Mouse (Mus musculus): ENCODE measurements at regions not wholly inside any gene's neighbourhood (a gene's known extent, or its start where the extent isn't known, plus 50 kb on each side); places are given as distances from the start of the nearest gene placed in this dataset.
"Not testable (repeated sequence)": the region's sequence is repeated elsewhere in the genome, so short reads cannot be mapped to it uniquely, and the experiment has no call there.

DNA sequence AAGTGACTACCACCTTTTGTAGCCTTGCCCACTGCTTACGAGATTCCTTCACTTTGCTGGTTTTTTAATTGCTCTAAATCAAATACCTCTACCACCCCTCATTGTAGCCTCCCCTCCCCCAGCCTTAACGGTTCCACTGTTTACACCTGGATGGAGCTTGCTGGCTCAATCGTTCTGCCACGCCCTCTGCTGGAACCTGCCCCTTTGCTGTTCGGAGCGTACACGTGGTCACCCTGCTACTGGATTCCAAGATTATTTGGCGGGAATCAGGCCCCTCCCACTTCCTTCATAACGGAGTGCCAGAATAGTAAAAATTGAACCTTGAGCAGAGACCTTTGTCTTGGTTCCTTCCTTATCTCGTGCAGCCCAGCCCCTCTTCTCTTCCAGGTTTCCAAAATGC is 68.8 kb upstream of the Fcgr1 start:
- TF ChIP-seq CTCF, EP300 (IDR thresholded peaks at IDR 0.05; ENCODE audit: low read depth): not testable (repeated sequence)
